Mouse (Mus musculus): ENCODE measurements around the gene Ubqln5. TPM values are rescaled to one million over a fixed set of nuclear protein-coding genes. Genes with fewer than 3 reads are reported as not detected.

The Ubqln5 gene
- not detected for total RNA-seq (2022)

DNA sequence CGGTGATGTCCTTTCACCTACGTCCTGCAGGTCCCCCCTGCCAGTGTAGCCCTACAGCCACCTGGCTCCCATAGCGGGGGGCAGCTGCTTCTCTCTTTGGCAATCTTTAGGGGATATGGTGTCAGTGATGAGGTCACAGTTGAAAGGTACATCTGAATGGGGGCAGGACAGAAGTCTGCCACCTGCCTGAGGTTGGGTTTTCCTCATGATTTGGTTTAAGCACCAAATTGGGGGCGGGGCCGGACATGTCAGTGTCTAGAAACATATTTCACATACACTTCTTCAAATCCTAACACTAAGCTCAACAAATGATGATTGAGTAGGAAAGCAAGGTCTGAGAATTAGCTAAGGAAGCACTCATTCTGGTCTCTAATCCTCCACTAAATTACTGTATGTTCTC lies at the start of gene Ubqln5:
TSS of gene Ubqln5 (minus strand) at position 101 of the 400 bp plus-strand sequence.
- DNase-seq (ENCODE audit: low spot score) = no peak

DNA sequence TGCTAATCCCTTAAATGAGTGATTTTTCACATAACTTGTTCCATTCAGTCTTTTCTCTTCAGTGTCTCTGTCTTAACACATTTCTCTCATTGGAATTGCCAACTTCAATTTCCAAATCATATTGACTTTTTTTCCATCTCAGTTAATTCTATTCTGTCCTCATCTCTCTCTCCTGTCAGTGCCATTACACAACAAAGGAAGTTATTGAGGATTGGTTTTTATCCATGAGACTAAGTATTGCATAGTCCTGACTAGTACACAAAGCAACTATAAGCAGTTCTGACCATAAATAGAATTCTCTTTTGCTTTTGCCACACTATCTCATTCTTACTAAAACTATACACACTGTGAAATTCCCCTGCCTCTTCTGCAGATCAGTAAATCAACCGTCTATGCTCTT lies 49.4 kb upstream of the Ubqln5 start:
- no peak for DNase-seq (ENCODE audit: low spot score)

DNA sequence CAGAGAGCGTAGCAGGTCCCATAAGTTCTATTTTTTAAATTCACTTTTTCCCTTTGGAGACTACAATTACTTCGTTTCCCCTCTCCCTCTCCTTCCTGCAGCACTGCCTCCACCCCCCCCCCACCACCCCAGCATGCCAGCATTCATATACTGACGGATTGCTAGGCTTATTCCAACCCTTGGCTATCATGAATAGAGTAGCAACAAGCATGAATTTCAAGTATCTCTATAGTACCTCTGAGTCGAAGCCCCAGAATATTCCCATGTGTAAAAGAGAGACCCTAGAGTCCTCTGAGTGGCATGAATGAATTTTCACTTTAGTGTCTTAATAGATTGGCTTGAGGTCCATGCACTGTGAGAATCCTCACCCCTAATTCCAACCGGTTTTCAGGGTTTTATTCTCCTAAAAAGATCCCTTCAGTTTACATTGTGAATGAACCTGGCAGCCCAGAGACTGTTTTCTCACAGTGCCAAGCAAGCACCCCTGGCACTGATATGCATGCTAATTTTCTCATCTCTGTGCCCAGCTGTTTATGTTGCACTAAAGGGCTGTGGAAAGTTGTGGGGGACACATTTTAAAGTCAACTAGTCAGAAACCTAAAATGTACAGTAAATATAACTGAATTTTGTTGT lies 48.9 kb upstream of the Ubqln5 start:
- DNase-seq (ENCODE audit: low spot score) = no peak

DNA sequence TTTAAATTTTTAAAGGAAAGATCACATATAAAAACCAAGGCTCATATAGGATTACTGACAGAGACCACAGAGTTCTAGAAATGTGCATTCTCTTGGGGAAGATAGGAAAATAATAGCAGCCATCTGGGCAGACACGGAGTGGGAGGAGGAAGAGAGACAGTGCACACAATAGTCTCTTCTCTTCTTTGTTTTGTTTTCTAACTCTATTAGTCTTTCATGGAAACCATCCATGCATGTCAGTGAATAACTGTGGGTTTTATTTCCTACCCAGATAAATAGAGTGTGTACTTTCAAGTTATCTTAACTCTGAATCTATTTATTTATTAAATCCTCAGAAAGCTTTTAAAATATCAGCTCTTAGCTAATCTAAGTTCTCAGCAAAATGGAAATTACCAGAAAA lies 45.5 kb upstream of the Ubqln5 start:
- no peak for DNase-seq (ENCODE audit: low spot score)

DNA sequence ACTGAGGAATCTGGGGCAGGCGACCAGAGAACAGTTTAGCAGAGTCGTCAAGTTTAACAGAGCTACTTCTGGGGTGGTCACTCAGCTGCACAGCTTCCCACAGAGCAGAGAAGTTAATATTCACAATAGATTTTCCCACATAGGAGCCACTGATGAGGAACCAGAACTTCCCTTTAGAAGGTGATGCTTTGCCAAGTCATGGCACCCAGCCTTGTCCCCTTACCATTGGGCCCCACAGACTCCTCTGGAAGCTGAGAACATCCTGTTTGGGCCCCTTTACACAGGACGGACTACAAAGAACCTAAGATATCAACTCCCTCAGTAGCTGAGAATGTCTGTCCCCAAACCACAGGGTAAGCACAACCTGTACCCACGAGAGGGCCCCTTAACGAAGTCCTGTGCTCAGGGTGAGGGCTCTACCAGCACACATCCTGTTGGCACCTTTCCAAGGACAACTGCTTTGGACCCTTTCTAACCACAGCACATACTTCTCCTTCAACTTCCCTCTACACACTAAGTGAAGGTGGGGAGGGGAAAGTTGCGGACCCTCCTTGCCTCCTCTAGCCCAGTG lies 40.1 kb upstream of the Ubqln5 start:
- DNase-seq (ENCODE audit: low spot score) = no peak

DNA sequence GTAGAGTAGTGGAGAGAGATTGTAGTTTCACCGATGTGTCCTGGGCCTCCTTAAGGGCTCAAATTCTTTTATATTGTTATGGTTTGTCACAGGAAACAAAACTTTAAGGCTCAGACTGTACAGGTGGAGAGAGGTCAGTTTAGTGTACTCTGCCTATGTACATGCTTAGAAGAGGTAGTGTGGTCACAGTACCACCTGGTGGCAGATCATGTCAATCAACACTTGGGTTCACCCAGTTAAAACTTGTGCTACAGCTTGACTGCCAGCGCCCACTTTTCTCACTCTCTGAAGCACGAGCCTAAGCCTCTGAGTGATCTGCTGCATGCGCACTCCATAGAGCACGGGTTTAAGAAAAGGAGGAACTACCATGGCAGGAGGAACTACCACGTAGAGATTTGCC lies 37.5 kb upstream of the Ubqln5 start:
- DNase-seq (ENCODE audit: low spot score) = no peak

DNA sequence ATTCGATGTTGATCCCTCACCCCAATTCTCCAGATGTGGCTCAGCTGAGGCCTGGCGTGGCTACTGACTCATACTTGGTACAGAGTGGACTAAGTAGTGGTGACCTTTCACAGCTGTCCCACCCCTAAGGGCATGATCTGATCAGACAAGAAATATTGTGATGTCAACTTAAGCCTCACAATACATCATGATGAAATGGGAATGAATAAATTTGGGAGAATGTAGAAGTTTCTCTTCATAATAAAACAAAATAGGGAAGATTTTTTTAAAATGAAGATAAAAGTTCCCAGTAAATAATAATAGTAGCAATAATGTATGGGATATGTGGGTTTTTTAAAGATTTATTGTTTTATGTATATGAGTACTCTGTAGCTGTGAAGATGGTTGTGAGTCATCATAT lies 20.8 kb upstream of the Ubqln5 start, which contains the start of gene Ubqlnl:
TSS of gene Ubqlnl (minus strand) at position 101 of the 400 bp plus-strand sequence.
- DNase-seq (ENCODE audit: low spot score) = no peak

DNA sequence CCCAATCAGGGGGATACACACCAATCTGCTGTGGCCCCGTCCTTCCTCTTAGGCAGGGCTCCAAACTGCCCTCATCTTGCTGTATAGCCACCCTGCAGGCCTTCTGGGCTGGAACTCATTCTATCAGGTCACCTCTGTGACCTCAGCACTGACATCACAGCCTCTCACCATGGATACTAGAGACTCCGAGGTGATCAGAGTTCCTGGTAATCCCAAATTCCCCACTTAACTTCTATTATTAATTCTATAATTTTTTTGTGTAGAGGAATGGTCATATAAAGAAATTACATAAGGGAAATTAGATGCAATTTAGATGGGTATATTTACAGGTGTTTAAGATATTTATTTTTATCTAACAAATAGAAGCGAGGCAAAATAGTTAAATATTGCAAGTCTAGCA lies 13.6 kb upstream of the Ubqln5 start, which contains the start of gene Ubqln3:
TSS of gene Ubqln3 (minus strand) at position 101 of the 400 bp plus-strand sequence.
- DNase-seq (ENCODE audit: low spot score) = no peak

DNA sequence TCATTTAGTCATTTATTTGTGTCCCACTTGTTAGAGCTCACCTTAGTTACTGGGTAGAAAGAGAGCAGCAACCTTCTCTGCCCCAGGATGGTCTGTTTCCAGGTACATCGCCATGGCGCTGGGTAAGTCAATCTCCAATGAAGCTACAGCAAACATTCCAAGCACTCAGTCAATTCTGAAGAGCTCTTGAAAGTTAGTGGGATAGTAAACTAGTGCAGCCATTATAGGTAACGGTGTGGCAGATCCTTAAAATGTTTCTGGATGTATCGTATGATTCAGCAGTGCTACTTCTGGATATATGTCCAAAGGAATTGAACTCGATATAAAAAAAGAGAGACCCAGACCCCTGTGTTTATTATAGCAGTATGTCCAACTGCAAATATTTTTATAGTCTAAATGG lies 7.7 kb upstream of the Ubqln5 start, which contains the start of gene Olfr643:
TSS of gene Olfr643 (minus strand) at position 101 of the 400 bp plus-strand sequence.
- no peak for DNase-seq (ENCODE audit: low spot score)

DNA sequence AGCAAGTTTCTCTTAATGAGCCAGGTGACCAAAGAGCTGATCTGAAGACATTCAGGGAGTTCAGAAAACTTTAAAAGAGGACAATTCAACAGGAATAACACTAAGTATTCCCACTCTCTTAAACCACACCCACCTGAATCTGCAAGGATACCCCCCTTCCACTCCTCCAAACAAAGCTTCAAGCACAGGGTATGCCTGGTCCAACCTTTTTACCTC lies 25.0 kb downstream of the Ubqln5 start, which contains the start of gene Olfr646:
TSS of gene Olfr646 (plus strand) at position 117 of the 216 bp plus-strand sequence.
- no peak for DNase-seq (ENCODE audit: low spot score)

DNA sequence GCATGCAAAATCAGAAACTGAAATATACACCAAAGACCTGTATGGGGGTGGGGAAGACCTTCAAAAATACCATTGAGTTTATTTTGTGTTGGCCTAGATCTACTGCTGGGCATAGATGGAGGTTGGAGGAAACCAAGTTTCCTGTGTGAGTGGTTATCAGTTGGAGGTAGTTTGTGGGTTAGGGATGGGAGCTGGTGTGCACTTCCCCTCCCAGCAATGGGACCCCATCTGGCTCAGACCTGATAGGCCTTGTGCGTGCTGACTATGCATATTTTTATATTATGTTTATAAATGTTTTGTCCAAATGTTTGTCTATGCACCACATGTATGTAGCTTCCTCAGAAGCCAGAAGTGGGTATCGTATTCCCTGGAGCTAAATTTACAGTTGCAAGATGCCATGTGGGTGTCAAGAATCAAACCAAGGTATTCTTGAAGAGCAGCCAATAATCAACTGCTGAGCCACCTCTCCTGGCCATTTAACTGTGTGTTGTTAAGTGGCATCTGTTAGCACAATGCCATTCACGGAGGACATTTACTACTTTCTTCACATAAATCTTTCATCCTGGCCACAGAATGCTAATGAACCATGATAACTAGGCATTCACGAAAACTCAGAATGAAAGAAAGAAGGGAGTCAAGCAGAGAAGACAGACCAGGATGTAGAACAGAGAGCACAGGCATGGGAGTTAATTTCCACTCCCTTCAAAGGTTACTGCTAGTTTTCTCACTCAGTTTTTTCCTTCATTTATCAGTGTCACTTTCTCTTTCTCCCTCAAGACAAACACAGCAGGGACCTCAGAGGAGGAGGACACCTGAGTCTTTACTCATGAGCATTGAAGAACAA lies 25.5 kb downstream of the Ubqln5 start:
- DNase-seq (ENCODE audit: low spot score) = no peak

DNA sequence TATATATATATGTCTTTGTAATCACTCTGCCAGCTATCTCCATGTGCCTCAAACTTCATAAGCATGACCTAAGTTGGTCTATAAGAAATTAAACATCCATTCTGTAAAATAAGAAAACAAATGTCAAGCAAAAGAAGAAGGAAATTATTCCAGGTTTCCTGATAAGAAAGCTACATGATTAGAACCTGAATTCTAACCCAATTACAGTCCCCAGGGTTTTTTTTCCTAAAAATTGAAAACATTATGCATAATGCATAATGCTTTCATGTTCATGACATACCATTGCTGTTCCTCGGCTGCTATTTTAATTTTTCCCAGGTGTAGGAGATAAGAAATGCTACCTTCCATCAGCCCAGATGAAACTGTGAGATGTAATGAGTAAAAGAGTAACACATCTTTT lies 44.3 kb downstream of the Ubqln5 start, which contains the start of gene Olfr645:
TSS of gene Olfr645 (minus strand) at position 101 of the 400 bp plus-strand sequence.
- DNase-seq (ENCODE audit: low spot score) = no peak

Other genes starting within 250 kb of the Ubqln5 start
- gene Olfr66, start 243.6 kb downstream of the Ubqln5 start, total RNA-seq (2022) = not detected
- gene Olfr64, start 235.3 kb downstream of the Ubqln5 start, total RNA-seq (2022) = not detected
- not detected for gene Olfr65, start 226.3 kb downstream of the Ubqln5 start, total RNA-seq (2022)
- gene Olfr631, start 201.0 kb downstream of the Ubqln5 start, total RNA-seq (2022) = not detected
- not detected for gene Olfr632, start 195.5 kb downstream of the Ubqln5 start, total RNA-seq (2022)
- gene Olfr633, start 185.4 kb downstream of the Ubqln5 start, total RNA-seq (2022) = not detected
- under 1 TPM in 1 of 4 experiments, not detected in 3; 0.03 TPM for gene Olfr635, start 158.7 kb downstream of the Ubqln5 start, total RNA-seq (2022)
- gene Olfr638, start 131.1 kb downstream of the Ubqln5 start, total RNA-seq (2022) = not detected
- under 1 TPM in 2 of 4 experiments, not detected in 2; 0.06 TPM for gene Olfr639, start 112.5 kb downstream of the Ubqln5 start, total RNA-seq (2022)
- not detected for gene Olfr640, start 104.3 kb downstream of the Ubqln5 start, total RNA-seq (2022)
- not detected for gene Olfr641, start 94.4 kb downstream of the Ubqln5 start, total RNA-seq (2022)
- gene Olfr642, start 77.2 kb downstream of the Ubqln5 start, total RNA-seq (2022) = not detected
- not detected for gene 4930516K23Rik, start 68.4 kb downstream of the Ubqln5 start, total RNA-seq (2022)
- gene Olfr644, start 58.0 kb downstream of the Ubqln5 start, total RNA-seq (2022) = not detected
- not detected for gene Olfr645, start 44.4 kb downstream of the Ubqln5 start, total RNA-seq (2022)
- not detected for gene Olfr646, start 25.0 kb downstream of the Ubqln5 start, total RNA-seq (2022)
- not detected for gene Olfr643, start 7.6 kb upstream of the Ubqln5 start, total RNA-seq (2022)
- not detected for gene Ubqln3, start 13.5 kb upstream of the Ubqln5 start, total RNA-seq (2022)
- not detected for gene Ubqlnl, start 20.7 kb upstream of the Ubqln5 start, total RNA-seq (2022)
- not detected for gene Olfm5, start 35.0 kb upstream of the Ubqln5 start, total RNA-seq (2022)
- not detected for gene Olfr648, start 53.6 kb upstream of the Ubqln5 start, total RNA-seq (2022)
- gene Olfr649, start 66.2 kb upstream of the Ubqln5 start, total RNA-seq (2022) = not detected
- gene Trim6, start 89.0 kb upstream of the Ubqln5 start, total RNA-seq (2022) = under 1 TPM; 0.14 to 0.34 (median 0.18) TPM
- 1 to 10 TPM; 2.9 to 3.6 (median 3.4) TPM for gene Trim34a, start 114.6 kb upstream of the Ubqln5 start, total RNA-seq (2022)
- 1 to 10 TPM; 1.3 to 2.8 (median 1.6) TPM for gene Trim5, start 158.3 kb upstream of the Ubqln5 start, total RNA-seq (2022)
- 1 to 10 TPM; 4.7 to 9.6 (median 6.1) TPM for gene Trim12a, start 185.6 kb upstream of the Ubqln5 start, total RNA-seq (2022)
- under 1 TPM in 2 of 4 experiments, not detected in 2; 0.16 to 0.17 TPM for gene Trim34b, start 199.6 kb upstream of the Ubqln5 start, total RNA-seq (2022)
- gene Trim12c, start 223.5 kb upstream of the Ubqln5 start, total RNA-seq (2022) = 1 to 10 TPM; 3.6 to 5.8 (median 5.0) TPM
- gene Trim30b, start 240.1 kb upstream of the Ubqln5 start, total RNA-seq (2022) = under 1 TPM in 1 of 4 experiments, not detected in 3; 0.23 TPM